Mouse (Mus musculus) testis, adult 2 months (tissue): ENCODE results near the gene Tln2. TPM values are rescaled to one million over a fixed set of nuclear protein-coding genes. Genes with fewer than 3 reads are reported as not detected.
A peak's percentile ranks its signal among the peaks of the same experiment; 100 is the strongest.

Source experiments
- H3K27ac ChIP-seq: fragments of 200-500 bp; 2 replicates; pipeline ENCODE4 v1.5.1; 2012; ENCODE audit warnings: low read depth, low read length; ENCODE audit not compliant: control insufficient read depth, insufficient read depth
- H3K27me3 ChIP-seq: fragments of 200-500 bp; 2 replicates; pipeline ENCODE4 v1.6.1; 2012; ENCODE audit warnings: mild to moderate bottlenecking, low read length, moderate library complexity; ENCODE audit not compliant: control insufficient read depth, insufficient read depth
- H3K36me3 ChIP-seq: fragments of 200-500 bp; 2 replicates; pipeline ENCODE4 v1.6.1; 2012; ENCODE audit warnings: mild to moderate bottlenecking, low read length; ENCODE audit not compliant: control insufficient read depth, insufficient read depth
- H3K4me1 ChIP-seq: fragments of 200-500 bp; 2 replicates; pipeline ENCODE4 v1.6.1; 2012; ENCODE audit warnings: low read length; ENCODE audit not compliant: control insufficient read depth, insufficient read depth
- H3K4me3 ChIP-seq: fragments of 200-500 bp; 2 replicates; pipeline ENCODE4 v1.5.1; 2012; ENCODE audit warnings: low read depth, mild to moderate bottlenecking, low read length, moderate library complexity, mixed read lengths; ENCODE audit not compliant: control insufficient read depth
- CTCF ChIP-seq: fragments of 200-500 bp; IDR thresholded peaks from 2 replicates; pipeline ENCODE4 v1.5.1; 2012; ENCODE audit warnings: low read depth, mild to moderate bottlenecking, inconsistent platforms, low read length, moderate library complexity; ENCODE audit not compliant: control insufficient read depth, insufficient read depth, insufficient replicate concordance
- POLR2A ChIP-seq: fragments of 200-500 bp; IDR thresholded peaks from 2 replicates; pipeline ENCODE4 v1.6.1; 2012; ENCODE audit warnings: low read depth, mild to moderate bottlenecking, inconsistent platforms, low read length, moderate library complexity; ENCODE audit not compliant: control insufficient read depth
- polyA plus RNA-seq: library from polyadenylated mRNA; depleted of rRNA; stranded (reverse); fragments of >200 nt; gene quantifications from 2 replicates; pipeline ENCODE4 v1.2.3, GENCODE M21; 2012

Tln2 gene
- polyA plus RNA-seq, 1 experiment, result 89.6 TPM

- H3K27me3 ChIP-seq, result no peaks in the 10 kb centered on the region
- H3K27ac ChIP-seq, result no peak overlapping the region
- H3K36me3 ChIP-seq, result no peaks in the 10 kb centered on the region
- no peaks in the 10 kb centered on the region for H3K4me1 ChIP-seq
- TF ChIP-seq CTCF (no peak), POLR2A (no peak)
- no peak overlapping the region for H3K4me3 ChIP-seq
Measured at GRCm38 (mm10) chr9:67250141-67250540, 309.4 kb downstream of the Tln2 start.

GRCm38 (mm10) chr9:67247365-67247950, 312.0 kb downstream of the Tln2 start:
- TF ChIP-seq CTCF (no peak), POLR2A (no peak)
- Histone ChIP-seq H3K4me3 (no peak overlapping the region), H3K27me3 (no peaks in the 10 kb centered on the region), H3K4me1 (no peaks in the 10 kb centered on the region), H3K36me3 (no peaks in the 10 kb centered on the region), H3K27ac (no peak overlapping the region)

GRCm38 (mm10) chr9:67245265-67245664, 314.2 kb downstream of the Tln2 start:
- peak; percentile 38; the same call in 1 of the 2 replicates for TF ChIP-seq CTCF
- no peak for TF ChIP-seq POLR2A
- no peaks in the 10 kb centered on the region for H3K4me1 ChIP-seq

GRCm38 (mm10) chr9:67241683-67242082, 317.8 kb downstream of the Tln2 start:
- TF ChIP-seq POLR2A (no peak), CTCF (no peak)
- Histone ChIP-seq H3K36me3 (no peaks in the 10 kb centered on the region), H3K27me3 (no peaks in the 10 kb centered on the region), H3K4me1 (no peaks in the 10 kb centered on the region), H3K27ac (no peak overlapping the region), H3K4me3 (no peak overlapping the region)

More at GRCm38 (mm10) chr9:67245265-67245664, 314.2 kb downstream of the Tln2 start:
- Histone ChIP-seq H3K27me3 (no peaks in the 10 kb centered on the region), H3K27ac (no peak overlapping the region), H3K4me3 (no peak overlapping the region), H3K36me3 (no peaks in the 10 kb centered on the region)

GRCm38 (mm10) chr9:67240456-67240855, 319.0 kb downstream of the Tln2 start:
- no peaks in the 10 kb centered on the region for H3K4me1 ChIP-seq
- no peak for TF ChIP-seq CTCF
- no peak for TF ChIP-seq POLR2A
- H3K36me3 ChIP-seq, result no peaks in the 10 kb centered on the region
- H3K27me3 ChIP-seq, result no peaks in the 10 kb centered on the region
- H3K27ac ChIP-seq, result no peak overlapping the region
- H3K4me3 ChIP-seq, result no peak overlapping the region

GRCm38 (mm10) chr9:67236987-67237386, 322.5 kb downstream of the Tln2 start:
- Histone ChIP-seq H3K27me3 (no peaks in the 10 kb centered on the region), H3K27ac (no peak overlapping the region), H3K36me3 (no peaks in the 10 kb centered on the region), H3K4me1 (no peaks in the 10 kb centered on the region), H3K4me3 (no peak overlapping the region)
- TF ChIP-seq POLR2A, result no peak
- no peak for TF ChIP-seq CTCF

GRCm38 (mm10) chr9:67235441-67236217, 323.9 kb downstream of the Tln2 start:
- H3K27ac ChIP-seq, result no peak overlapping the region
- no peaks in the 10 kb centered on the region for H3K4me1 ChIP-seq
- H3K27me3 ChIP-seq, result no peaks in the 10 kb centered on the region
- H3K36me3 ChIP-seq, result no peaks in the 10 kb centered on the region
- no peak overlapping the region for H3K4me3 ChIP-seq
- no peak for TF ChIP-seq CTCF
- no peak for TF ChIP-seq POLR2A

- Histone ChIP-seq H3K36me3 (no peaks in the 10 kb centered on the region), H3K27me3 (no peaks in the 10 kb centered on the region), H3K4me1 (no peaks in the 10 kb centered on the region), H3K4me3 (no peak overlapping the region), H3K27ac (no peak overlapping the region)
- TF ChIP-seq POLR2A, result no peak
- TF ChIP-seq CTCF, result no peak
Measured at GRCm38 (mm10) chr9:67229033-67229432, 330.5 kb downstream of the Tln2 start.
